Mouse (Mus musculus): ENCODE measurements at regions not wholly inside any gene's neighbourhood (a gene's known extent, or its start where the extent isn't known, plus 50 kb on each side); places are given as distances from the start of the nearest gene placed in this dataset.

GRCm38 (mm10) chr11:112463121-112463520, 318.9 kb upstream of the Sox9 start:
- no peak for TF ChIP-seq POLR2A (IDR thresholded peaks at IDR 0.05; ENCODE audit: low read depth, low read length)
- no peak for TF ChIP-seq CTCF (IDR thresholded peaks at IDR 0.05; ENCODE audit: extremely low read depth, insufficient read depth, insufficient read length, insufficient replicate concordance)

Data from spleen, adult 2 months (tissue).